Mouse (Mus musculus): Measurements from ENCODE around the gene Ube2i.

DNA sequence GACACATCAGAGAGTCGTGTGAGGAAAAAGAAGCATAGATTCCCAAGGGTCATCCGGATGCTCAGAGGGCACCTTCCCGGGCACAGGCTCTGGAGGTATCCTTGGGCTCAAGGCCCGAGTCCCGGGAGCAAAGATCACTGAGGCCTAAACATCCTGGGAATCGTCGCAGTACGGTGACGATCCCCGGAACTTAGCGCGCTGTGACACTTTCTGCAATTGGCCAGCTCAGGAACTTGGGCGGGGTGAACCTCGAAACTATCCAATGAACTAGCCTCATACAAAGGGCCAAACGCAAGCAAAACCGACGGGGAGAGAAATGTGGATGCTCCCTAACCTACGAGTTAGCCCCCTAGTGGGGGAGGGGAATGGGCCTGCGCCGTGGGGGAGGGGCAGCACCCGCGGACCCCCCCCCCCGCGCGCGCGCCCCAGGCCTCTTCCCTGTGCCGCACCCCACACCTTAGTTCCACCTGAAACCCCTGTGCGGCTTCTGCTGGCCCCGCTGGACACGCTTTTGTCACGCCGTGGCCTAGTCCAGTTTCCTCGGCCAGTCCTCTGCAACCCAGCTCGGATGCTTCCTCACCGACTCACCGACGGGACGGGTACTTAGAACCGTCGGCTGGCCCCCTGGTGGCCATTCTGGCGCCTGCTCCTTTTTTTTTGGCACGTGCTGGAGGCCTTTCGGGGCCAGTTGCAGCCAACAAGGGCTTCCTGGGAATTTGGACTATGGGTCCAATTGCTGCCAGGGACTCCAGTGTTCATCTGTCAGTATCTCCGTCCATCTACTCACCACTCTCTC is 518 bp downstream of the Ube2i start:
- TF ChIP-seq CTCF (IDR thresholded peaks at IDR 0.05; ENCODE audit: extremely low read depth, insufficient read depth, low read length) (0 out of 2 replicates have a peak, but pooled peaks have one; percentile 13), POLR2A (IDR thresholded peaks at IDR 0.05; ENCODE audit: extremely low read depth, insufficient read depth, low read length) (no peak)
